Mouse (Mus musculus): ENCODE results near the gene Lef1. TPM values are rescaled to one million over a fixed set of nuclear protein-coding genes. Genes with fewer than 3 reads are reported as not detected.

Lef1 gene
- total RNA-seq, 2 experiments from 2014 or later = 9.0 to 9.4 TPM

DNA sequence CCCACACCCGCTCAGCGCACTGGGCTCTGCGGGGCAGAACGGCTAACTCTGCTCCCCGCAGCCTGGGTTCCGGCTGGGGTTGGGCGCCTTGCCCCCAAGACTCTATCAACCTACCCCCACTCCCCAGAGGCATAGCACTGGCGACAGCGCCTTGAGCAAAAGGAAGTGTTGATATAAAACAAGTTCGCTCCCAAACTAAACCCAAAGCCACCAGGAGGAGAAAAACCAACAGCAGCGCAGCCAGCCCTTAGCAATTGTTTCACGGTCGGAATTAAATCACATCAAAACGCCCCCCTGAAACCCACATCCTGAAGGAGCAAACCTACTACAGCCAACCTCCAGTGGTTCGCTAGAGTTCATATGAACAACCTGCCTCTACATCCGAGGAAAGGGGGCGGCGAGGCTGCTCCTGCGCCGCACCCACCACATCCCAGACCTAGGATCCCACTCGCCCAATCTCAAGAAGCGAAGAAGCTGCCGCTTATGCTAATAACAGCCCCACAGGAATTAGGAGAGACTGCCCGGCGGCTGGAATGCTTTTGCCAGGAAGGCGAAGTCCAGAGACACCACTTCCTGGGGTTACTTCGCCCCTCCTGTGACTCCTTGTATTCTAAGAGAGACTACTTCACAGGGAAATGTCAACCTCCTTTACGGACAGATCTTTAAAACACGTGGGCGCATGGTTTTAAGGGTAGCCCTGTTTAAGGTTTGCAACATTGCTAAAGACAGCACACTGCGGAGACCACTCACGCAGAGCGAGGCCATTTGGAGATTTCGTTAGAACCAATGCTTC is 2.8 kb upstream of the Lef1 start:
- no peak for DNase-seq (ENCODE audit: low spot score in 2 of 2)

- DNase-seq (ENCODE audit: low spot score in 2 of 2) = peak in 1 of 2 experiments; percentile 14
Measured at GRCm38 (mm10) chr3:131108094-131108653, 2.1 kb upstream of the Lef1 start.

- no peak for DNase-seq (ENCODE audit: low spot score in 2 of 2)
Measured at GRCm38 (mm10) chr3:131109066-131109685, 1.1 kb upstream of the Lef1 start.

GRCm38 (mm10) chr3:131109686-131110070 is 593 bp upstream of the Lef1 start:
- DNase-seq (ENCODE audit: low spot score in 2 of 2) = no peak

GRCm38 (mm10) chr3:131111151-131111850 is 1.0 kb downstream of the Lef1 start:
- DNase-seq (ENCODE audit: low spot score in 2 of 2) = no peak

DNA sequence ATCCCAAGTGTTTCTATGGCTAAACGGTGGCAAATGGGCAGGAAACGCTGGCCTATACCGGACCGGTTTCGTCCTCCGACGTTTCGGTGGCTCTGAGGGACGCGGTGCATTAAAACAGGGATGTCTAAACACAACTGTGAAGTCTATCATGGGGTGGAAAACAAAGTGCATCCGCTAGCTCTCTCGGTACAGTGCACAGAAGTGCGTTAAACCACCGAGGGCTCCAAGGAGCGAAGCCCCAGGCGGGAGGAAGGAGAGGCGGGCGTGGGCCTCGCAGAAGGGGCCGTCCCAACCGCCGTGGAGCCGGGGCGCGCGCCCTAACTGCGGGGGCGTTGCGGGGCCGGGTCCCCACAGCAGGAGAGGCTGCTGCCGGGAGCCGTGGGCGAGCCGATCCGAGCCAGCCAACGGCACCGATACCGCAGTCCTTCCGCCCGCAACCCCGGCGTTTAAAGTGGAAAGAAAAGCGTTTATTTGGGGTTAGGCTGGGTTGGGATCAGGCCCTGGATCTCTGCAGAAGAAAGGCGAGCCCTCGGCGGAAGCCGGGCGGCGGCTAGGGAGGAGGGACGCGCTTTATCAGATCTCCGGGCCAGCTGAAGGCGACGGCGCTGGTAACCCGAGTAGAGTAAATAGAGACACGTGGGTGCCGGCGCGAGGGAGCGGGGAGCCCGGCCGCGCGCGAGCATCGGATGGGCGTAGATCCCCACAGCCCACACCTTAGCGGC is 1.7 kb downstream of the Lef1 start:
- DNase-seq (ENCODE audit: low spot score in 2 of 2) = no peak

DNA sequence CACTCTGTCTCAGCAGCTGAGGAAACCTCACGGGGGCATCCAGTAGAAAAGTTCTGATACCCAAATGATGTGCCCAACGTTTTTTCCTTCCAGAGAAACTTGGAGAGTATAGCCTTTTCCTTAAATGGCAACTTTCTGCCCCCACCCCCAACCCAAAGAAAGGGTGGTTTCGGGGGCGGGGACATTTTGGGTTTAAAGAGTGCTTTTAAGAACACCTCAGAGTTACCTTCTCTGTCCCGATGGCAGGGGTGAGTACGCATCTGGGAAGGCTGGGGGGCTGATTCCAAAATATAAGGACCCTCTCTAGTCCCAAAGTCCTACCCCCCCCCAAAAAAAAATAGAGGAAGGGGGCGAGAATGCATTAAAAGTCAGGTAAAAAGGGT is 2.3 kb downstream of the Lef1 start:
- no peak for DNase-seq (ENCODE audit: low spot score in 2 of 2)

GRCm38 (mm10) chr3:131113029-131113428 is 2.8 kb downstream of the Lef1 start:
- DNase-seq (ENCODE audit: low spot score in 2 of 2) = no peak

DNA sequence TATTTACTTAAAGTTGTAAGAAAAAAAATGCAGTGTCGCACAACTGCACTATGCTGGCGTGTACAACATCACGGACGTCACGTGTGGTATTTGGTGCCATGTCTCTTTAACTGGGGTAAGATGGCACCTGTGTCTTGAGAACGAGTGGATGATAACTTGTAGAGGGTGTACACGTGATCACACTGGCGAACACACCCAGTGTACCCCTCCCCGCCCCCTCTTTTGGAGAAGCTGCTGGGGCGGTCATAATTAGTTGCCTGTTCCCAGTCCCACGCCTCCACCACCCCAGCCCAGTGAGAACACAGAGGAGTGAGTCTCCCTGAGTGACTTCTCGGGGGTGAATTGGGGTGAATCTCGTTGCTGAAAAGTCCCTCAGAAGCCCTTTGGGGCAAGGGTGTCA is 5.8 kb downstream of the Lef1 start:
- no peak for DNase-seq (ENCODE audit: low spot score in 2 of 2)

- DNase-seq (ENCODE audit: low spot score in 2 of 2) = no peak
Measured at GRCm38 (mm10) chr3:131117352-131117751, 7.1 kb downstream of the Lef1 start.

DNA sequence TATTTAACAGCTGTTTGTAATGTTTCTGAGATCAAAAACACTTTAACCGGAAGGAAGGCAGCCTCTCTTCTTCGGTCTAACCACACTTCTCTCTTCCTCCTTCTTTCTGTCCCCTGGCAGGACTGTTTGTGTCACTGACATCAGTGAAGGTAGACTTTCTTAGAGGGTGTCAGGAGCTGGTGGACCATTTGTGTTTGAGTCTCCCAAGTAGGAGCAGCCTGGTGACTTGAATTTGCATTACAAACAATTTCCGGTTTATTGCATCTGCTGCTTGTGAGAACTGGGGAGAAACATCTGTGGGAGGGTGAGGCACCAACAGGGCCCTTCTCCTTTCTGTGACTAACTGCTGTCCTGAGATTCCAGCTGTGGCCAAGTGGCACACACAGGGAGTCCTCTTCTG is 7.6 kb downstream of the Lef1 start:
- DNase-seq (ENCODE audit: low spot score in 2 of 2) = no peak

DNA sequence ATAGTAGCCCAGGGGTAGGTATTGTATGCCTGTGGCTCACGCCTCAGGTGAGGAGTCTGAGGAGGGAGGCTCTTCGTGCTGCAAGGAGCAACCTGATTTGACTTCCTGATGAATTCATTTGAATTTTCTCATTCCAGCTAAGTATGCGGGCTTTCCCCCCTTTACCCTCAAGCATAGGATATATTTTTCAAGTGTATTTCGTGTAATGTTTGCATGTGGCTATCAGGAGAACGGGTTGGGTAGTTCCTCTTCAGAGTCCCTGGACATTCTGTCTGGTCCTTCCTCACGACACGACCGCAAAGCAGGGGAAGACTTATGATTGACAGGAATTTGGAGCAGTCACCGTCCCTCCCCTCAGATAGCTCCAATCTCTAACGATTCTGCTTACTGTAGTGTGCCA is 9.2 kb downstream of the Lef1 start:
- no peak for DNase-seq (ENCODE audit: low spot score in 2 of 2)

DNA sequence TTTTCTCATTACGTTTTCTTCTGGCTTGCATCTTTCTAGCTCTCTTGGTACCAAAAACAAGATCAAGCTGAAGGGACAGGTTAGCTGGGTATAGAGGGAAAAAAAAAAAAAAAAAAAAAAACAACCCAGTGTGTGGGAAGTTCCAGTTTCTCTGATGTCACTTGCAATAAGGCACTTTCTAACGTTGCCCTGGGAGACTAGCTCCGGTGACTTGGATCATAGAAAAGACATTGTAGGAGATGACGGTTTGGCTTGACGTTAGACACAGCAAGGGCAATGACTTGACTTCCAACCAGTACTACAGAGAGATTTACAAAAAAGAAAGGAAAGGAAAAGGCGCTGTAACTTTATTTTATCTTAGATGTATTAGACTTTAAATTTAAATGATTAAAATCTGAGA is 13.2 kb downstream of the Lef1 start:
- no peak for DNase-seq (ENCODE audit: low spot score in 2 of 2)

DNA sequence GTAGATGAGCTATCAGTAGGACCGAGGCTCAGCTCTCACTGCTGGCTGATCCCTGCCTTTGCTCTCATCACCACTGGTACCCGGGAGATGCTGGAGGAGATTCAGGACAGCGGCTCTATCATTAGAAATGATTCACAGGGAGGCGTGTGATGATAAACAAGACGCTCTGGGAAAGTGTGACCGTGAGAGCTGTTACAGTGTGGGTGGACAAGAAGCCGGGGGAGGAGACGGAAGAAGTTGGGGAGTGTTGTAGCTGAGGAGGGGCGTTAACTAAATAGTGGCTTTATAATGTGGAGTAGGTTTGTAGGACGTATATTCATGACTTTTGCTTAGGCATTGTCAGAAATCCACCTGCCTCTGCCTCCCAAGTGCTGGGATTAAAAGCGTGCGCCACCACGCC is 15.6 kb downstream of the Lef1 start:
- no peak for DNase-seq (ENCODE audit: low spot score in 2 of 2)

DNA sequence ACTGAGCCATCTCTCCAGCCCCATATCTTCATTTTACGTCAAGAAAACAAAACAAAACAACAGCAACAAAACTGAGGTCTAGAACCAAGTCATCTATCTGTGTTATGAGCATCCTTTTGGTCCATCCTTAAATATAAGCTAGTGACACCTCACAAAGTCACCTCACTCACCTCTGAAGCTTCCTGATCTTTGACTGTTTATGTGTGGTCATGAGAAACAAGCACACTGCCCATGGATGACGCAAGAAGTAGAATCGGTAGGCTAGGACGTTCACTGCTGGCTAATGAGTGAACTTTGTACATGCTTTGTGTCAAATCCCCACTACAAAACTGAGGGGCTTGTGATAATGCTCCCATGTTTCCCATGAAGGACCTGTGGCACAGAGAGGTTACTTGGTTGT is 16.2 kb downstream of the Lef1 start:
- no peak for DNase-seq (ENCODE audit: low spot score in 2 of 2)

- DNase-seq (ENCODE audit: low spot score in 2 of 2) = no peak
Measured at GRCm38 (mm10) chr3:131134003-131134402, 23.7 kb downstream of the Lef1 start.

- no peak for DNase-seq (ENCODE audit: low spot score in 2 of 2)
Measured at GRCm38 (mm10) chr3:131135434-131135833, 25.2 kb downstream of the Lef1 start.

DNA sequence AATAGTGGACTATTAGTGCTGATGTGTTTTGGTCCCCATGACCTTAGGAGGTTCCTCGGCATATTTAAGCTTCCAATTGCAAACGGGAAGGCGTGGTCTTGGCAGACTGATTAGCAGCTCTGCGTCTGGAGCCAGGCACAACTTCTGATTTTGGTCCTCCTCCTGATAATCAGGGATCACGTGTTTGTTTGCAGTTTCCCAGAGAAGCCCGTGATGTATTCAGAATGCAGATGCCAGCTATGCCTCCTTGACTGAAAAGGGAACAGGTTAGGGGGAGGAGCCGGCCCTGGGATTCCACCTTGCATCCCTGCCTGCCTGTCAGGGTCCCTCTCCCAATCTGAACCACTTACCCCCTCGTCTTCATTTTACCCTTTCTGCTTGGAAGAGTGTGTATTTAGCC is 26.2 kb downstream of the Lef1 start:
- DNase-seq (ENCODE audit: low spot score in 2 of 2) = no peak

DNA sequence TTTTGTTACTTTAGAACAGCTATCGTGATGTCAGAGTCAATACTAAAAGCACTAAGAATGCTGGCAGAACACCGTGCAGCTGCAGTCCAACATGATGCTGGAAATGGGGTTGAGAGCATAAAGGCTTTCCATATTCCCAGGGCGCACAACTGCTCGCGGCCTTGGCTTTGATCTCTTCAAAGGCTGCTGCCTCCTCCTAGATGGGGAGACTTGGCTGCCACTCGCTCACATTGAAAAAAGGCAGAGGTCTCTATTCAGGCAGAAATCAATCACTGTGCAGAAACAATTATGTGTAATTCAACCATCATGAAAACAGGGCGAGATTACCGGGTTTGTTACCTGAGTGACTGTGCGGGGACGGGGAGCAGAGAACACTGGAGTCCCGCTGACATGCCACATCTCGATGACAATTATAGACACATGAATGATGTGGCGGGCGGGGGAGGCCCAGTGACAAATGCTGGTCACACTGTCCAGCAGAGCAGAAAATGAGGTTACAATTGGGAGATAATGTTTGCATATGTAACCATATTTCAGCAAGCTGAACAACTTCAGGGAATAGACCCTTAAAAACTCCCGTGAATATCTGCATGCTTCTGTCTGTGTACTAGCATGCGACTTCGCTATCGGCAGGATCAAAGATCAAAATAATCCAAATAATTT is 27.0 kb downstream of the Lef1 start:
- no peak for DNase-seq (ENCODE audit: low spot score in 2 of 2)

DNA sequence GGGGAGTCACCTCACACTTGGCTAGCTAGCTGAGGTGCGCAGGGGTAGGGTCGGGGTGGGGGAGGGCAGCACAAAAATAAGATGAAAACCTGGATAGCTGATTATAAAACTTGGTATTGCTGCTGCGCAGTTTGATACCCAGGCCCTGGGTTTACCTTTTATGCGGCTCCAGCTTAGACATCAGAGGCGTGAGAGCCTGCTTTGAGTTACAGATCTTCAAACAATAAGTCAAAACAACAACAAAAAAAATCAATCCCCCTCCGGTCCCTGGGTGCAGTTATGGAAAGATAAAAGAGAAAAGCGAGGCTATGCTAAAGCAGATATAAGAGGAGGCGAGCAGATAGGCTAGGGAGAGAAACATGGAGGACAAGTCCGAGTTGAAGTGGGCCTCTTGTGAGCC is 28.0 kb downstream of the Lef1 start:
- no peak for DNase-seq (ENCODE audit: low spot score in 2 of 2)

- DNase-seq (ENCODE audit: low spot score in 2 of 2) = no peak
Measured at GRCm38 (mm10) chr3:131138797-131139196, 28.5 kb downstream of the Lef1 start.

Data from layer of hippocampus, postnatal 14 days (tissue).